Mouse (Mus musculus) CD4-positive, CD25-positive, alpha-beta regulatory T cell, adult 4 months (primary cell): ENCODE results near the gene Tmem151a. TPM values are rescaled to one million over a fixed set of nuclear protein-coding genes. Genes with fewer than 3 reads are reported as not detected.

Source experiments
- ATAC-seq: one replicate; pipeline ENCODE4 v1.8.0; 2017
- polyA plus RNA-seq, 2 experiments: library from polyadenylated mRNA; unstranded; fragments of 100-300 nt; shearing (Covaris generic); gene quantifications; one replicate each; pipeline ENCODE4 v1.2.1; 2017

Gene Tmem151a
- polyA plus RNA-seq, 2 experiments from 2014 or later, result not detected

DNA sequence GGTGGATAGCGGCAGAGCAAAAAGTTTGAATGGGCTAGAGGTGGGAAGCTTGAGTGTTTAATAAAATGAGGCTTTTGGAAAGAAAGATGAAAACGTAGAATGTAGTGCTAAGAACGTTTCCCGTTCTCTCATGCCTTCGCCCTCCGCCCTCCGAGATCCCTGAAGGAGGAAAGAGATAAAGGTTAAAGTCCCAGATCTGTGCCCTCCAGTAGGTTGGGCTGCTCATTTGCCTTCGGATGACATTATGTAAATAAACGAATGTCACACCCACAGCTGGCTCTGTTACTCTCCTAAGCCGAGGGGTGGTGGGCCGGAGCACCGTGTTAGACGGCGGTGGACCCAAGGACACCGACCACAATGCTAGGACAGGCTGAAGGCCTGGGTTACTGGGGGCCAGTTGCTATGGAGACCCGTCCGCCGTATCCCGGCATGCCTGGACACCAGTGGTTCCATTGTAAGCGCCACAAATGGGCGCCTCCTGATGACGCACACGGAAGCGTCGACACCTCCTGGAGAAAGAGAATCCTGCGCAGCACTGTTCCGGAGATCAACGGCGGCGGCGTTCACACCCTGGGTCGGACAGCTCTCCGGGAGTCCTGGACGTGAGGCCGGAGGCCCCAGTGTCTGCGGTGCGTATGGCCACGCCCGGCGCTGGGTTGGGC lies 44.3 kb downstream of the Tmem151a start, which contains the start of gene Brms1:
Gene Brms1 (plus strand): TSS at position 493 of the 662 bp plus-strand sequence.
- peak; percentile 75 for ATAC-seq

DNA sequence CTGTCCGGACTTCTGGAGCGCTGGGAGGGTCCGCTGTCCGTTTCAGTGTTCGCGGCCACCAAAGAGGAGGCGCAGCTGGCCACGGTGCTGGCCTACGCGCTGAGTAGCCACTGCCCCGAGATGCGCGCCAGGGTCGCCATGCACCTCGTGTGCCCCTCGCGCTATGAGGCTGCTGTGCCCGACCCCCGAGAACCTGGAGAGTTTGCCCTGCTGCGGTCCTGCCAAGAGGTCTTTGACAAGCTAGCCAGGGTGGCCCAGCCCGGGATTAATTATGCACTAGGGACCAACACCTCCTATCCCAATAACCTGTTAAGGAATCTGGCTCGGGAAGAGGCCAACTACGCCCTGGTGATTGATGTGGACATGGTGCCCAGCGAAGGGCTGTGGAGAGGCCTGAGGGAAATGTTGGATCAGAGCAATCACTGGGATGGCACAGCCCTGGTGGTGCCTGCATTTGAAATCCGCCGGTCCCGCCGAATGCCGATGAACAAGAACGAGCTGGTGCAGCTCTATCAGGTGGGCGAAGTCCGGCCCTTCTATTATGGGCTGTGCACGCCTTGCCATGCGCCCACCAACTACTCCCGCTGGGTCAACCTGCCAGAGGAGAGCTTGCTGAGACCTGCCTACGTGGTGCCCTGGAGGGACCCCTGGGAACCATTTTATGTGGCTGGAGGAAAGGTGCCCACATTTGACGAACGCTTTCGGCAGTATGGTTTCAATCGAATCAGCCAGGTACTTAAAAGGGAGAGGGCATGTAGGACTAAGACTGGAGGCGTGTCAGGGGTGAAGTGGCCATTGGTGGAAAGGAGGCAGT lies 45.8 kb downstream of the Tmem151a start:
- ATAC-seq, result no peak

DNA sequence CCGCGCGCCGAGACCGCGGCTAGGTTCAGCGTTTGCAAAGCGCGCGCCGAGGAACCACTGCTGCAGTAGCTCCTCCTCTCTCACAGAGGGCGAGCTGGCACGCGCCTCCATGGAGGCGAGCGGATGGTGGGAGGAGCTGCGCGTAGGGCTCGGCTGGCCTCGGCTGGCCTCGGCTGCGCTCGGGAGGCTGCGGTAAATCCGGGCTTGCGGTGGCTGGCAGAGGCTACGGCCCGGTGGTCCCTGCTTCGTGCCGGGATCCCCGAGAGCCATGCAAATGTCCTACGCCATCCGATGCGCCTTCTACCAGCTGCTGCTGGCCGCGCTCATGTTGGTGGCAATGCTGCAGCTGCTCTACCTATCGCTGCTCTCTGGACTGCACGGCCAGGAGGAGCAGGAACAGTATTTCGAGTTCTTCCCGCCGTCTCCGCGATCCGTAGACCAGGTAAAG lies 46.6 kb downstream of the Tmem151a start, which contains the start of the genes B4gat1 and AC124502.3:
Gene B4gat1 (plus strand): TSS at position 118 of the 448 bp plus-strand sequence.
Gene AC124502.3 (plus strand): TSS at position 183 of the 448 bp plus-strand sequence.
- peak; percentile 85 for ATAC-seq

DNA sequence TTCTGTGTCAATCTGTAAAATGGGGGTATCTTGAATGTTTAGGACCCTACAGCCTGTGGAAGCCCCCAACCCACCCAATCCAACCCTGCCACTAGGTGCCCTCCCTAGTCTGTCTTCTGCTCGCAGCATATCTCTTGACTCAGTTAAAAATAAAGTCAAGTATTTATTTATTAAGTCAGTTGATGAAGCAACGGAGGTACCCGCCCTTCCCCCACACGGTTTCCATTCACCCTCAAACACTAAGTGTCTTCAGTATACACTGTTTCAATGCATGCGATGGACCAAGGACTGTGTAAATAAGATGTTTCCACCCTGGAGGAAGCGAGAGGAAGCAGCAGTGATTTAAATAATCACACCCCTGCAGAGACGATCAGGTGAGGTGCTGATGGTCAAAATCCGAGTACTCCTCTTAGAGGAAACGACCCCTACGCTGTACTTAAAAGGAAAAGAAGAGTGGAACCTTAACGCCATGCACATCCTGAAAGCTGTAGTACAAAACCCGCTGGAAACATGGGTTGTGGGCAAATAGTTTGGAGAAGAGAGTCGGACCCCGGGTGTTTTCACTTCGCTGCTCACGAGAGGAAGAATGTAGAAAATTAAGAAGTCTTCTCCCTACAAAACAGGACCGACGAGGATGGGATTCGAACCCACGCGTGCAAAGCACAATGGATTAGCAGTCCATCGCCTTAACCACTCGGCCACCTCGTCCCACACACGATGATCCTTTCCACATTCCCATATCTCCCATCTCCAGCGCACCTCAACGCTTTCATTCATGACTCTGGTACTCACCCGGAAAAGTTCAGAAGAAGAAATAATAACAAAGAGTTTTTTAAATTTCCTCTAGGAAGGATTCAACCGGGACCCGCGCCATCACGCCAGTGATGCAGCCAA lies 47.4 kb downstream of the Tmem151a start:
- ATAC-seq, result no peak

DNA sequence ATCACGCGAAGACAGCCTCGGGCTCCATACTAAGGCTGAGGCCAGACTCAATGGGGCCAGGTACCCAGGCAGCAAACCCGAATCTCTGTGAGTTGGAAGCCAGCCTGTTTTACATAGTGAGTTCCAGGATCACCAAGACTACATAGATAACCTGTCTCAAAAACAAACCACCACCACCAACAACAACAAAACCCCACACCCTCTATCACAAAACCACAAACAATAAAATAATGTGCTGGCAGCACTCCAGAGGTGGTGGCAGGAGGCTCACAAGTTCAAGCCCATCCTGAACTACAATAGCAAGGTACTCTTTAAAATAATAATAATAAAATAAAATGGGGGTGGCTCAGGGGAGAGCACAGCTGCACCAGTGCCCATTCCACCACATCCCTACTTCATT lies 48.8 kb downstream of the Tmem151a start:
- no peak for ATAC-seq

DNA sequence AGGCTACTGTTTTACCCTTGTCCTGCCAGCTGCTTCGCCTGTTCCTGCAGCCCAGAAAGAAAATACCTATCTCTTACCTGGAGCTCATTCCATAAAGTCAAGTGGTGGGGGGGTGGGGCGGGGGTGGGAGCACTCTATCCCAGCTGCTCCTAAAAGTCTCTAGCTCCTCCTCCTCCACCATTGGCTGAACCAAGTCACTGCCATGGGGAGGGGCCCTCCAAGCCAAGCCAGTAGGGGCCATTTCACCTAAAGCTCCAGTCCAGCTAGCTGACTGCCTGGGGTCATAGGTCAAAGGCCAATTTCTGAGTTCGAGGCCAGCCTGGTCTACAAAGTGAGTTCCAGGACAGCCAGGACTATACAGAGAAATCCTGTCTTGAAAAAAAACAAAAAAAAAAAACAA lies 52.6 kb downstream of the Tmem151a start:
- no peak for ATAC-seq

DNA sequence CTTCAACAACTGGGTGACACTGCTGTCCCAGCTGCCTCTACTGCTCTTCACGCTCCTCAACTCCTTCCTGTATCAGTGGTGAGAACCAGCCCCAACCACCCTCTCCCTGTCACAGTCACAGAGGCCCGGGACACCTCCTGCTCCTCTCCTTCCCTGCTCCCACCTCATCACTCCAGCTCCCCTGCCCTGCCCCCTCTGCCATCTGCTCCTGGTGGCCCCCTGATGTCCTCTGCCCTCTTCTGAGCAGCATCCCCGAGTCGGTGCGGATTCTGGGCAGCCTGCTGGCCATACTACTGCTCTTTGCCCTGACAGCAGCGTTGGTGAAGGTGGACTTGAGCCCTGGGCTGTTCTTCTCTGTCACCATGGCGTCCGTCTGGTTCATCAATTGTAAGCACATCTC lies 59.2 kb downstream of the Tmem151a start:
- no peak for ATAC-seq

DNA sequence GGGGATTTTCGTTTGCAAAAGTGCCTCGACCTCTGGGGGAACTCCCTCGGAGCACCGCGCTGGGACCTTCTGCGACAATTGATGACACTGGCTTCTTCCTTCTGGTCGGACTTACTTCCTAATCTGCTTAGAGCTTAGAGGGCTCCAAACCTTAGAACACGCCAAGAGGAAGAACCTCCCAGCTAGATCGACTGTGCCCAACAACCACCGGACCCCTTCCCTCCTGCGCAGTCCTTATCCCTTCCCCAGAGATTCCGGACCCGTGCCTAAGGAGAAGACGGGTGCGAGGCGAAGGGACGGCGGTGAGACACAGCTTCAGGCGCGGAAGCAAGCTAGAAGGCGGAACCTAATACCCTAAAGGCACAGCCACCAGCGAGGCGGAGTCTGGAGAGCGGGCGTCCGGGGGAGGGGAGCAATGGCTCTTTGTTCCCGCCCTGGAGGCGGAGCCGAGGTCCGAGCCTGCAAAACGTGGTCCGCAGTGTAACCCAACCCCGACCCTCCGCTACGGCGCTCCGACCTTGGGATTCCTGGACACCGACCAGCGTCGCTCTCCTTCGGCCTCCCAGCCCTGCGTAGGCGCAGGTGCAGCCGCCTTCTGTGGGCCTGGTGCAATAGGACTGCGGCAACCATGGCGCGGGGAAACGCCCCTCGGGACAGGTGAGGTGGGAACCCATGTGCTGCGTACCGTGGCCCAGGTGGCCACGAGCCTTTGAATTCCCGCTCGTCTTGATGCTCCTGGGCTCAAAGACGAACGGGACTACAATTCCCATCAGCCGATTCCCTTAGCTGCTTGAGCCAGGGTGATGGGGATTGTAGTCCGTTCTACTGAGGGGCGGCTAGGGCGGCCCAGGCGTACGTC lies 61.5 kb downstream of the Tmem151a start, which contains the start of gene Slc29a2:
Gene Slc29a2 (plus strand): TSS at position 240 of the 859 bp plus-strand sequence.
- peak; percentile 92 for ATAC-seq

DNA sequence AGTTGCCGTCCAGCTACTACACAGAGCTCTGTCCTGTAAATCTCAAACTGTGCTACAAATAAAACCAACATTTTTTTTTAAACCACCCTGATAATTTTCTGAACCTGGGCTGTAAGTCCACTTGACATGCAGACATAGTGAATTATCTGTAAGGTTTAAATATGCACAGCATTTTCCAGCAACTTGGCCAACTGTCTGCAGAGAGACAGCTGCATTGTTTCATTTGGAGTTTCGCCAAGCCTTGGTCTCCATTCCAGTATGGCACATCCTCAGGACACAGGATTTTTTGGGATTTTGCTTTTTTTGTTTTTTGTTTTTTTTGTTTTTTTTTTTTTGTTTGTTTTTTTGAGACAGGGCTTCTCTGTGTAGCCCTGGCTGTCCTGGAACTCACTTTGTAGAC lies 63.9 kb downstream of the Tmem151a start:
- no peak for ATAC-seq

Other genes starting within 250 kb of the Tmem151a start
- 100 to 1,000 TPM; 137 to 175 TPM for gene Ccs, start 246.2 kb downstream of the Tmem151a start, polyA plus RNA-seq
- not detected for gene Ccdc87, start 246.2 kb downstream of the Tmem151a start, polyA plus RNA-seq
- gene Ctsf, start 230.4 kb downstream of the Tmem151a start, polyA plus RNA-seq, result 1 to 10 TPM; 2.0 to 4.8 TPM
- not detected for gene Actn3, start 207.6 kb downstream of the Tmem151a start, polyA plus RNA-seq
- 1 to 10 TPM; 3.7 to 6.2 TPM for gene Zdhhc24, start 206.9 kb downstream of the Tmem151a start, polyA plus RNA-seq
- 1 to 10 TPM in 1 of 2 experiments, under 1 TPM in 1; 0.38 to 1.7 TPM for gene Bbs1, start 178.9 kb downstream of the Tmem151a start, polyA plus RNA-seq
- 10 to 100 TPM; 39.4 to 67.8 TPM for gene Dpp3, start 157.2 kb downstream of the Tmem151a start, polyA plus RNA-seq
- under 1 TPM in 1 of 2 experiments, not detected in 1; 0.33 TPM for gene Peli3, start 142.4 kb downstream of the Tmem151a start, polyA plus RNA-seq
- 10 to 100 TPM; 75.6 to 83.6 TPM for gene Mrpl11, start 123.4 kb downstream of the Tmem151a start, polyA plus RNA-seq
- gene Npas4, start 95.2 kb downstream of the Tmem151a start, polyA plus RNA-seq, result 1 to 10 TPM in 1 of 2 experiments, under 1 TPM in 1; 0.90 to 2.1 TPM
- 1 to 10 TPM; 2.4 to 2.5 TPM for gene Slc29a2, start 61.7 kb downstream of the Tmem151a start, polyA plus RNA-seq
- 10 to 100 TPM; 11.9 to 20.5 TPM for gene B4gat1, start 46.7 kb downstream of the Tmem151a start, polyA plus RNA-seq
- gene AC124502.3, start 46.6 kb downstream of the Tmem151a start, polyA plus RNA-seq, result under 1 TPM; 0.35 to 0.80 TPM
- gene Brms1, start 44.2 kb downstream of the Tmem151a start, polyA plus RNA-seq, result 100 to 1,000 TPM in 1 of 2 experiments, 10 to 100 TPM in 1; 85.7 to 136 TPM
- under 1 TPM; 0.14 to 0.17 TPM for gene Rin1, start 35.0 kb downstream of the Tmem151a start, polyA plus RNA-seq
- not detected for gene Cd248, start 17.5 kb downstream of the Tmem151a start, polyA plus RNA-seq
- 10 to 100 TPM; 58.1 to 67.8 TPM for gene Yif1a, start 3.0 kb upstream of the Tmem151a start, polyA plus RNA-seq
- under 1 TPM in 1 of 2 experiments, not detected in 1; 0.55 TPM for gene Cnih2, start 13.0 kb upstream of the Tmem151a start, polyA plus RNA-seq
- 100 to 1,000 TPM in 1 of 2 experiments, 10 to 100 TPM in 1; 91.1 to 113 TPM for gene Rab1b, start 21.5 kb upstream of the Tmem151a start, polyA plus RNA-seq
- gene Klc2, start 33.0 kb upstream of the Tmem151a start, polyA plus RNA-seq, result 1 to 10 TPM; 4.3 to 5.0 TPM
- 10 to 100 TPM; 16.5 to 21.9 TPM for gene Pacs1, start 187.6 kb upstream of the Tmem151a start, polyA plus RNA-seq
- 100 to 1,000 TPM; 341 to 465 TPM for gene Sf3b2, start 209.9 kb upstream of the Tmem151a start, polyA plus RNA-seq
- under 1 TPM in 1 of 2 experiments, not detected in 1; 0.15 TPM for gene Gal3st3, start 212.8 kb upstream of the Tmem151a start, polyA plus RNA-seq